Mouse (Mus musculus) left cerebral cortex, adult 11 months (tissue): Measurements from ENCODE around the gene Cdk4.

Experiments
- DNase-seq: peaks from one replicate; pipeline ENCODE4 v3.0.0; 2022; ENCODE audit warnings: low spot score

Gene Cdk4

GRCm38 (mm10) chr10:127063239-127063872 is at the start of gene Cdk4:
Gene Cdk4 (plus strand): TSS chr10:127063534.
- DNase-seq, result peak; percentile 97

GRCm38 (mm10) chr10:127016488-127016887 is 46.8 kb upstream of the Cdk4 start:
- DNase-seq, result no peak

- DNase-seq, result no peak
These were observed 46.3 kb upstream of the Cdk4 start for GRCm38 (mm10) chr10:127017071-127017470.

DNA sequence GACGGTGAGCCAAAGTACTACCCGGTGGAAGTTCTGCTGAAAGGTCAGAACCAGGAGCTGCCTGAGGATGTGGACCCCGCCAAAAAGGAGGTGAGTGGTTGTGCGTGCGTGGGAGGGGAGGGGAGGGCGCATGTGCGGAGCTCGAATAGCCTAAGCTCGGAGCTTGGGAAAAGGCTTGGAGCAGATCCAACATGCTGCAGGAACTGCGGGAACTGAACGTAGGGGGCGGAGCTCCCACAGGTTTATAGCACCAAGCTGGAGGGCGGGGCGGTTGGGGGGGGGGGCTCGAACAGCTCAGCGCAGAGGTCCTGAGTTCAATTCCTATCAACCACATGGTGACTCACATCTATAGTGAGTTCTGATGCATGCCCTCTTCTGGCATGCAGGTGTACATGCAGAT is 44.9 kb upstream of the Cdk4 start:
- no peak for DNase-seq

DNA sequence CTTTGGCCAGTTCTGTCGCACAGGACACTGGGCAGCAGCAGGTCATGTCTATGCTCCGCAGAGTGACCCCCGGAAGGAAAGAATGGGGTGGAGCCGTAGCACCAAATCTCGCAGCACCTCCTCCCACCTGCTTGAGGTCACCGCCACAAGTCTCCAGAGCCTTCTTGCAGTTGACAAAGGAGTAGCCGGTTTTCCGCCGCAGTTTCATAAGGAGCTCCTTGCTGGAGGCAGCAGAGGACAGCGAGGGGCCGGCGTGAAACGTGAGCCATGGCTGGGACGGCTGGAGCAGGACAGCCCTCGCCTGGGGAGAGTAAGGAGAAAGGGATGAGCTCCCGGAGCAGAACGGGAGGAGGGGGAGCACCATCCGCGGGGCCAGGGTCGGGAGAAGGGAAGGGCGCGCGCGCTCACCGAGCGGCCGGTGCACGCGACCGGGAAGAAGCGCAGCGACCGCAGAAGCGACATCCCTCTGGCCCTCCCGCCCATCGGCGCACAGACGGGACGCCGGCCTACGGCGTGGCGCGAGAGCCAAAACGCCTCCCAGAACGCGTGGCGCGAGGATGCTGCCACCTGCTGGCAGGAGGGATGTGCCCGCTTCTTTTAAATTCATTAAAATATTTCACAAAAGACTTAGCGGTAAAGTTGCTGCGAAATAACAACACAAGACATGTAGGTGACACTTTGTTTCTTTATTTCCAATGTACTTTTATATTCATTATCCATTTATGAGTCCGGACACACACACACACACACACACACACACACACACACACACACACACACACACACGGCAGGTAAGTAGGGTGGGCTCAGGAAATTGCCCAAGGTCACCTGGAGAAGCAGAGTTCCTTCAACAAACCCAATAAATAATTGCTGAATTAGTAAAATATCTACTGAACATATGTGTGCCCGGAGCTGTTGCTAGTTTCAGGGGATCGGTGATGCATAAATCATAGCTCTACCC is 32.7 kb upstream of the Cdk4 start, which contains the start of gene Tsfm:
Gene Tsfm, minus strand, starts transcription at position 505 of the 961 bp plus-strand sequence.
- peak; percentile 67 for DNase-seq

DNA sequence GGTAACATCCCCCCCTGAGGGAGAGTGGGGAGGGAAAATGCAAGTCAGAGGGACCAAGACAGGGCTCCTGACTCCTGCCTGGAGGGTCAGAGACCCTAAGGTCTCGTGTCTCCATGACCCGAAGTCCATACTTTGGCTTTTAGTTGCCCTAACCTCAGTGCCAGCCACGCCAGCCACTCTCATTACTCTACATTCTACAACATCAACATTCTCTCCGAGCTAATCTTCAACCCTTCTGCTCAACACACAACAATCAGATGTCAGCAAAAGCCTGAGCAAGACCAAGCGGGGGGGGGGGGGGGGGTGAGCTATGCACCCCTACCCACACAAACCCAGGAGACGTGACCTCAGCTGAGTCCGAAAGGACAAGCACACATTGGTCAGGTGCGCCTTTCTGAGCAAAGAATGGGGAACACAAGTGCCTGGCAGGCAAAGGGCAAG is 30.0 kb upstream of the Cdk4 start:
- DNase-seq, result no peak

- DNase-seq, result no peak
These were observed 27.1 kb upstream of the Cdk4 start for GRCm38 (mm10) chr10:127036273-127036672.

- no peak for DNase-seq
These were observed 25.7 kb upstream of the Cdk4 start for GRCm38 (mm10) chr10:127037641-127038040.

DNA sequence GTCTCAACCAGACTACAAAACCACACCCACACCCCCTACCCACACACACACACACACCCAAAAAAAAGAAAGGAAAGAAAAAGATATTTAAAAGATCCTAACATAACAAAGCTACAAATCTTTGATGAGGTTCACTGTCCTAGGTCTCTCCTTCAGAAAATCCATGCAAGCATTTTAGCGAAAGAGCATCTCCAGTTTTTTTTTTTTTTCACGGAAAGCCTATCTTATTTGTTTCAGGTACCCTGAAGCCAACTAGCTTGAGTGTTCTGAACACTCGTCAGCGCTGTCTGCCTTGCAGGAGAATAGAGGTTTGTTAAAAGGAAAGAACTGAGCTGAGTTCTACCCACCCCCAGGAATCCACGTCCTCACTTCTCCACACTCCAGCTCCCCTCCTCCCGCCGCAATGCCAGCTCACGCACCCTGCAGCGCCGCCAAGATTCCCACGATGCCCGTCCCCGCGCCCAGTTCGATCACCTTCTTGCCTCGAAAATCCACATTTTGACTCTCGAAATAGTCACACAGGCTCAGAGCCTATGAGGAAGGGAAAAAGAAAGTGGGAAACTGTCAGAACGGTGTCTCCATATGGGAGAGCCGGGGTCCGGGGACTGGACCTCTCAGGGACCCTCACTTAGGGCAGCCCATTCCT is 22.6 kb upstream of the Cdk4 start:
- DNase-seq, result no peak

GRCm38 (mm10) chr10:127041274-127041766 is 22.0 kb upstream of the Cdk4 start, which contains the start of the genes Mettl1 and Eef1akmt3:
Gene Mettl1 (plus strand): TSS chr10:127041414.
Gene Eef1akmt3 (minus strand): TSS chr10:127041513.
- no peak for DNase-seq

GRCm38 (mm10) chr10:127041774-127042338 is 21.5 kb upstream of the Cdk4 start:
- peak; percentile 84 for DNase-seq

GRCm38 (mm10) chr10:127042468-127043115 is 20.7 kb upstream of the Cdk4 start:
- no peak for DNase-seq

GRCm38 (mm10) chr10:127043187-127043586 is 20.1 kb upstream of the Cdk4 start:
- DNase-seq, result no peak

DNA sequence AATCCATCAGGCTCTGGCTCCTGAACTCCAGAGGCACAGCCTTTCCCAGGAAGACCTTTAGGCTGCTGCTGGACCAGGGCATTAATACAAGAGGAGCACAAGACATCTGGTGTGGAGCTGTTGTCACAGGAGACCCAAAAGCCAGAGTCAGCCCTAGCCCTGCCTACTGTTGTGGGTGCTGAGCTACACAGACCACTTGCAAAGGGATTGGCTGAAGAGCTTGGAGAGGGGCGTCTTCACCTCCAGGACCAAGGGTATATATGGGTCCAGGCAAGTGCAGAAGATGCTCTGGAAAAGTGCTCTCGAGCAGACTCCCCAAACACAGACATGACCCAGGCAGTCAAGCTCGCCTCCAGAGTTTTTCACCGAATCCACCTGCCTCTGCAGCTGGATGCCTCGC is 15.4 kb upstream of the Cdk4 start, which contains the start of gene Cyp27b1:
Gene Cyp27b1, plus strand, starts transcription at position 297 of the 400 bp plus-strand sequence.
- no peak for DNase-seq

- DNase-seq, result no peak
These were observed 14.5 kb upstream of the Cdk4 start for GRCm38 (mm10) chr10:127048608-127049394.

GRCm38 (mm10) chr10:127049395-127050118 is 13.8 kb upstream of the Cdk4 start:
- DNase-seq, result no peak

- no peak for DNase-seq
These were observed 13.2 kb upstream of the Cdk4 start for GRCm38 (mm10) chr10:127050119-127050474.

GRCm38 (mm10) chr10:127054646-127055045 is 8.7 kb upstream of the Cdk4 start:
- no peak for DNase-seq

- DNase-seq, result no peak
These were observed 7.9 kb upstream of the Cdk4 start for GRCm38 (mm10) chr10:127055406-127055805.

DNA sequence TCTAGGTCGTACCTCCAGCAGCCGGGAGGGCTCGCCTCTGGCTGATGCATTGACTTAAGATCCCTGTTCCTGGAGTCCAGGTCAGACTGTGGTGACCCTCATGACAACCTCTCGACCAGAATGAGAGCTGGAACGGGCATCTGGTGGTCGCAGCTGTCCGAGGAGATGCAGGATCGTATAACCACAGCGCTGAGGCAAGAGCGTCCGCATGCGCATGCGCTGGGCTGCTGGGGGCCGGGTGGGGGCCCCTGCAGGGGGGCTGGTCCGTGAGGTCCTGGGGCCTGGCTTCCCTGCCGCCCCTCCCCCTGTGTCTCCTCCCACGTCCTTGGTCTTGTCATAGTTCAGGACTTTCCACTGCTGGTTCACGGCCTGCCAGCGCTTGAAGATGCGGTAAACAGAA is 6.8 kb upstream of the Cdk4 start:
- DNase-seq, result no peak
